Mouse (Mus musculus) adrenal gland, postnatal 25 days (tissue): ENCODE data around the gene Ubap1. TPM values are rescaled to one million over a fixed set of nuclear protein-coding genes. Genes with fewer than 3 reads are reported as not detected.

ENCODE experiments used
- DNase-seq: peaks from one replicate; pipeline ENCODE4 v3.0.0; 2021; ENCODE audit warnings: mixed read lengths
- total RNA-seq: library from RNA; stranded (reverse); gene quantifications from 2 replicates; pipeline ENCODE4 v1.2.3, GENCODE M21; 2021

Ubap1 gene
- total RNA-seq, 1 experiment from 2014 or later: 59.1 TPM

- no peak for DNase-seq
Observed at GRCm38 (mm10) chr4:41438931-41439330, 90.1 kb downstream of the Ubap1 start.

Other genes with a start within 250 kb of the Ubap1 start
- gene Nol6, start 224.5 kb upstream of the Ubap1 start, total RNA-seq: 56.1 and 57.0 TPM in 2 replicates
- gene Ube2r2, start 213.3 kb upstream of the Ubap1 start, total RNA-seq: 105 and 106 TPM in 2 replicates
- gene Ubap2, start 73.9 kb upstream of the Ubap1 start, total RNA-seq: 46.3 and 51.4 TPM in 2 replicates
- 56.6 and 63.0 TPM in 2 replicates for gene Dcaf12, start 34.1 kb upstream of the Ubap1 start, total RNA-seq
- gene Kif24, start 115.9 kb downstream of the Ubap1 start, total RNA-seq: 2.7 TPM in 2 replicates
- 27.3 and 38.0 TPM in 2 replicates for gene Nudt2, start 116.2 kb downstream of the Ubap1 start, total RNA-seq
- 15.4 and 17.4 TPM in 2 replicates for gene AI464131, start 154.1 kb downstream of the Ubap1 start, total RNA-seq
- 0.82 TPM in 1 of 2 replicates, not detected in the other for gene 1110017D15Rik, start 168.3 kb downstream of the Ubap1 start, total RNA-seq
- 15.0 and 20.0 TPM in 2 replicates for gene Fam219a, start 220.5 kb downstream of the Ubap1 start, total RNA-seq
- gene Dnaic1, start 220.8 kb downstream of the Ubap1 start, total RNA-seq: 0.30 TPM in 1 of 2 replicates, not detected in the other